Mouse (Mus musculus) myocyte (in vitro differentiated cells): ENCODE measurements around the gene Boc.

Source experiments
- CEBPB ChIP-seq: IDR thresholded peaks from 2 replicates; pipeline ENCODE4 v1.6.1; 2011; ENCODE audit warnings: mild to moderate bottlenecking, moderate library complexity; ENCODE audit not compliant: poor library complexity, insufficient read depth, severe bottlenecking
- E2F4 ChIP-seq: IDR thresholded peaks from one replicate; pipeline ENCODE4 v1.6.1; 2011; ENCODE audit warnings: mild to moderate bottlenecking, control low read depth, moderate library complexity; ENCODE audit not compliant: insufficient read depth
- MAX ChIP-seq: IDR thresholded peaks from one replicate; pipeline ENCODE4 v1.6.1; 2011; ENCODE audit warnings: low read depth, mild to moderate bottlenecking, control low read depth
- MYOD1 ChIP-seq, 3 experiments: IDR thresholded peaks; one replicate each; pipeline ENCODE4 v1.6.1; 2011; ENCODE audit warnings: control low read depth in 2 of 3, low read depth in 2 of 3, mild to moderate bottlenecking in 2 of 3, moderate library complexity in 1 of 3; ENCODE audit not compliant: insufficient read length in 2 of 3, control insufficient read depth in 1 of 3
- MYOG ChIP-seq, 3 experiments: IDR thresholded peaks; one replicate each; pipeline ENCODE4 v1.6.1; 2011; ENCODE audit warnings: control low read depth in 2 of 3, low read depth in 2 of 3, mild to moderate bottlenecking in 2 of 3; ENCODE audit not compliant: insufficient read length in 2 of 3, control insufficient read depth in 1 of 3, insufficient read depth in 1 of 3
- POLR2A ChIP-seq: IDR thresholded peaks from one replicate; pipeline ENCODE4 v1.6.1; 2011; ENCODE audit warnings: low read depth, mild to moderate bottlenecking, control low read depth, moderate library complexity; ENCODE audit not compliant: insufficient read length
- POLR2AphosphoS2 ChIP-seq: IDR thresholded peaks from one replicate; pipeline ENCODE4 v1.6.1; 2011; ENCODE audit warnings: low read depth, control low read depth; ENCODE audit not compliant: insufficient read length
- REST ChIP-seq: IDR thresholded peaks from one replicate; pipeline ENCODE4 v1.6.1; 2011; ENCODE audit warnings: mild to moderate bottlenecking, control low read depth, moderate library complexity; ENCODE audit not compliant: insufficient read depth, insufficient read length
- TCF12 ChIP-seq: IDR thresholded peaks from one replicate; pipeline ENCODE4 v1.6.1; 2011; ENCODE audit warnings: mild to moderate bottlenecking, control low read depth; ENCODE audit not compliant: poor library complexity, insufficient read depth, severe bottlenecking
- TCF3 ChIP-seq: IDR thresholded peaks from one replicate; pipeline ENCODE4 v1.6.1; 2011; ENCODE audit warnings: low read depth, control low read depth; ENCODE audit not compliant: insufficient read length
- USF1 ChIP-seq: IDR thresholded peaks from one replicate; pipeline ENCODE4 v1.6.1; 2011; ENCODE audit warnings: low read depth, mild to moderate bottlenecking, control low read depth, moderate library complexity

- TF ChIP-seq POLR2A (no peak), POLR2AphosphoS2 (no peak), MAX (no peak), USF1 (no peak), CEBPB (no peak), MYOD1 (IDR thresholded peaks at IDR 0.05; ENCODE audit: control insufficient read depth in 1 of 3, insufficient read length in 2 of 3, low read depth in 2 of 3) (no peak), TCF12 (no peak), E2F4 (no peak), REST (no peak), TCF3 (no peak), MYOG (IDR thresholded peaks at IDR 0.05; ENCODE audit: control insufficient read depth in 1 of 3, insufficient read depth in 1 of 3, insufficient read length in 2 of 3, low read depth in 2 of 3) (no peak)
Measured at GRCm38 (mm10) chr16:44435481-44435880, 123.2 kb downstream of the Boc start.
